Mouse (Mus musculus): ENCODE measurements at regions not wholly inside any gene's neighbourhood (a gene's known extent, or its start where the extent isn't known, plus 50 kb on each side); places are given as distances from the start of the nearest gene placed in this dataset.

GRCm38 (mm10) chr7:111395111-111395510, 312.3 kb upstream of the Eif4g2 start:
- TF ChIP-seq CTCF (IDR thresholded peaks at IDR 0.05; ENCODE audit: low read depth) (no peak), EP300 (IDR thresholded peaks at IDR 0.05; ENCODE audit: low read depth) (no peak)

Measured in liver, embryonic 14.5 days (tissue).